Mouse (Mus musculus) myocyte (in vitro differentiated cells): ENCODE data around the gene Surf4. TPM values are rescaled to one million over a fixed set of nuclear protein-coding genes. Genes with fewer than 3 reads are reported as not detected.

ENCODE experiments used
- H3K27me3 ChIP-seq: one replicate; pipeline ENCODE4 v1.6.1; 2011; ENCODE audit not compliant: control insufficient read depth, insufficient read depth, insufficient read length
- H3K36me3 ChIP-seq: one replicate; pipeline ENCODE4 v1.6.1; 2011; ENCODE audit not compliant: control insufficient read depth, insufficient read depth
- H3K4me2 ChIP-seq: one replicate; pipeline ENCODE4 v1.6.1; 2011; ENCODE audit warnings: low read depth, control low read depth
- H3K4me3 ChIP-seq: one replicate; pipeline ENCODE4 v1.5.1; 2011; ENCODE audit warnings: mild to moderate bottlenecking, control low read depth, moderate library complexity
- H3K79me2 ChIP-seq: one replicate; pipeline ENCODE4 v1.6.1; 2011; ENCODE audit not compliant: control insufficient read depth, insufficient read depth
- H3ac ChIP-seq: one replicate; pipeline ENCODE4 v1.6.1; 2011; ENCODE audit not compliant: control insufficient read depth, insufficient read length
- CEBPB ChIP-seq: IDR thresholded peaks from 2 replicates; pipeline ENCODE4 v1.6.1; 2011; ENCODE audit warnings: mild to moderate bottlenecking, moderate library complexity; ENCODE audit not compliant: poor library complexity, insufficient read depth, severe bottlenecking
- MYOD1 ChIP-seq, 3 experiments: IDR thresholded peaks; one replicate each; pipeline ENCODE4 v1.6.1; 2011; ENCODE audit warnings: control low read depth in 2 of 3, low read depth in 2 of 3, mild to moderate bottlenecking in 2 of 3, moderate library complexity in 1 of 3; ENCODE audit not compliant: insufficient read length in 2 of 3, control insufficient read depth in 1 of 3
- MYOG ChIP-seq, 3 experiments: IDR thresholded peaks; one replicate each; pipeline ENCODE4 v1.6.1; 2011; ENCODE audit warnings: control low read depth in 2 of 3, low read depth in 2 of 3, mild to moderate bottlenecking in 2 of 3; ENCODE audit not compliant: insufficient read length in 2 of 3, control insufficient read depth in 1 of 3, insufficient read depth in 1 of 3
- POLR2A ChIP-seq: IDR thresholded peaks from one replicate; pipeline ENCODE4 v1.6.1; 2011; ENCODE audit warnings: low read depth, mild to moderate bottlenecking, control low read depth, moderate library complexity; ENCODE audit not compliant: insufficient read length
- POLR2AphosphoS2 ChIP-seq: IDR thresholded peaks from one replicate; pipeline ENCODE4 v1.6.1; 2011; ENCODE audit warnings: low read depth, control low read depth; ENCODE audit not compliant: insufficient read length
- REST ChIP-seq: IDR thresholded peaks from one replicate; pipeline ENCODE4 v1.6.1; 2011; ENCODE audit warnings: mild to moderate bottlenecking, control low read depth, moderate library complexity; ENCODE audit not compliant: insufficient read depth, insufficient read length
- SRF ChIP-seq: IDR thresholded peaks from one replicate; pipeline ENCODE4 v1.6.1; 2011; ENCODE audit warnings: low read depth; ENCODE audit not compliant: control insufficient read depth, insufficient read length
- TCF12 ChIP-seq: IDR thresholded peaks from one replicate; pipeline ENCODE4 v1.6.1; 2011; ENCODE audit warnings: mild to moderate bottlenecking, control low read depth; ENCODE audit not compliant: poor library complexity, insufficient read depth, severe bottlenecking
- TCF3 ChIP-seq: IDR thresholded peaks from one replicate; pipeline ENCODE4 v1.6.1; 2011; ENCODE audit warnings: low read depth, control low read depth; ENCODE audit not compliant: insufficient read length
- polyA plus RNA-seq: library from polyadenylated mRNA; unstranded; fragments of >200 nt; fragmentation: generic; extraction: Trizol; gene quantifications from one replicate; pipeline ENCODE4 v1.2.1, GENCODE M21; 2012; ENCODE audit warnings: missing spikeins

Surf4 gene
- polyA plus RNA-seq, 1 experiment, result 173 TPM

GRCm38 (mm10) chr2:26878571-26878970 is 55.2 kb downstream of the Surf4 start:
- Histone ChIP-seq H3K79me2 (no peaks in the 10 kb centered on the region), H3K27me3 (peaks cover 13% of the 10 kb centered on the region), H3K4me2 (no peak overlapping the region), H3ac (no peak overlapping the region), H3K4me3 (no peak overlapping the region), H3K36me3 (no peaks in the 10 kb centered on the region)
- TF ChIP-seq MYOD1 (IDR thresholded peaks at IDR 0.05; ENCODE audit: control insufficient read depth in 1 of 3, insufficient read length in 2 of 3, low read depth in 2 of 3) (no peak), POLR2AphosphoS2 (no peak), TCF12 (no peak), SRF (no peak)

- Histone ChIP-seq H3K36me3 (no peaks in the 10 kb centered on the region), H3K4me3 (no peak overlapping the region), H3K79me2 (no peaks in the 10 kb centered on the region), H3ac (no peak overlapping the region), H3K4me2 (no peak overlapping the region), H3K27me3 (peaks cover 47% of the 10 kb centered on the region)
- TF ChIP-seq TCF12 (no peak), MYOG (IDR thresholded peaks at IDR 0.05; ENCODE audit: control insufficient read depth in 1 of 3, insufficient read depth in 1 of 3, insufficient read length in 2 of 3, low read depth in 2 of 3) (no peak), POLR2A (no peak), CEBPB (no peak), TCF3 (no peak), REST (no peak)
Observed at GRCm38 (mm10) chr2:26870666-26871065, 63.1 kb downstream of the Surf4 start.

Other genes starting within 250 kb of the Surf4 start
- not detected for gene Abo, start 68.9 kb downstream of the Surf4 start, polyA plus RNA-seq
- gene Surf6, start 31.0 kb downstream of the Surf4 start, polyA plus RNA-seq, result 16.7 TPM
- gene Med22, start 23.3 kb downstream of the Surf4 start, polyA plus RNA-seq, result 38.6 TPM
- gene Rpl7a, start 23.2 kb downstream of the Surf4 start, polyA plus RNA-seq, result 2,027 TPM
- 34.9 TPM for gene Surf2, start 17.6 kb downstream of the Surf4 start, polyA plus RNA-seq
- gene Surf1, start 17.4 kb downstream of the Surf4 start, polyA plus RNA-seq, result 53.8 TPM
- 0.02 TPM for gene Stkld1, start 119 bp upstream of the Surf4 start, polyA plus RNA-seq
- gene Rexo4, start 30.5 kb upstream of the Surf4 start, polyA plus RNA-seq, result 23.3 TPM
- gene Adamts13, start 39.5 kb upstream of the Surf4 start, polyA plus RNA-seq, result not detected
- gene Cacfd1, start 76.0 kb upstream of the Surf4 start, polyA plus RNA-seq, result 22.8 TPM
- gene Slc2a6, start 94.1 kb upstream of the Surf4 start, polyA plus RNA-seq, result 102 TPM
- 1,410 TPM for gene Mymk, start 138.3 kb upstream of the Surf4 start, polyA plus RNA-seq
- gene Adamtsl2, start 145.5 kb upstream of the Surf4 start, polyA plus RNA-seq, result 17.6 TPM
- gene Fam163b, start 208.6 kb upstream of the Surf4 start, polyA plus RNA-seq, result 0.04 TPM
- gene Dbh, start 231.3 kb upstream of the Surf4 start, polyA plus RNA-seq, result 8.2 TPM